Mouse (Mus musculus) gastrocnemius, postnatal 36 days (tissue): Measurements from ENCODE around the gene Wdr6. TPM values are rescaled to one million over a fixed set of nuclear protein-coding genes. Genes with fewer than 3 reads are reported as not detected.
"Not testable (repeated sequence)": the region's sequence is repeated elsewhere in the genome, so short reads cannot be mapped to it uniquely, and the experiment has no call there.

Source experiments
- DNase-seq, 2 experiments: peaks; one replicate each; pipeline ENCODE4 v3.0.0; 2022
- intact Hi-C: fragments of 180-260 bp; cut with DNase I; formaldehyde crosslinking; loops from one replicate; pipeline ENCODE4 v1.15.1; 2025
- long read RNA-seq, 2 experiments: library from polyadenylated mRNA; stranded (forward); transcript quantifications; one replicate each; pipeline ENCODE4 v2.0.0; 2021
- total RNA-seq, 2 experiments: library from RNA; stranded (reverse); gene quantifications; 2 replicates each; pipeline ENCODE4 v1.2.3; 2021

Wdr6 gene
- 1 to 10 TPM; 4.6 to 5.6 TPM for total RNA-seq
- long read RNA-seq, experiment 1, partial matches to known transcripts, result 2 of 2 reads
- long read RNA-seq, experiment 1, other reads (novel, unspliced or antisense), result 0 of 2 reads
- long read RNA-seq, experiment 2, full-length matches to known transcripts, result 5 of 6 reads
- long read RNA-seq, experiment 2, partial matches to known transcripts, result 1 of 6 reads
- long read RNA-seq, experiment 2, other reads (novel, unspliced or antisense), result 0 of 6 reads

DNA sequence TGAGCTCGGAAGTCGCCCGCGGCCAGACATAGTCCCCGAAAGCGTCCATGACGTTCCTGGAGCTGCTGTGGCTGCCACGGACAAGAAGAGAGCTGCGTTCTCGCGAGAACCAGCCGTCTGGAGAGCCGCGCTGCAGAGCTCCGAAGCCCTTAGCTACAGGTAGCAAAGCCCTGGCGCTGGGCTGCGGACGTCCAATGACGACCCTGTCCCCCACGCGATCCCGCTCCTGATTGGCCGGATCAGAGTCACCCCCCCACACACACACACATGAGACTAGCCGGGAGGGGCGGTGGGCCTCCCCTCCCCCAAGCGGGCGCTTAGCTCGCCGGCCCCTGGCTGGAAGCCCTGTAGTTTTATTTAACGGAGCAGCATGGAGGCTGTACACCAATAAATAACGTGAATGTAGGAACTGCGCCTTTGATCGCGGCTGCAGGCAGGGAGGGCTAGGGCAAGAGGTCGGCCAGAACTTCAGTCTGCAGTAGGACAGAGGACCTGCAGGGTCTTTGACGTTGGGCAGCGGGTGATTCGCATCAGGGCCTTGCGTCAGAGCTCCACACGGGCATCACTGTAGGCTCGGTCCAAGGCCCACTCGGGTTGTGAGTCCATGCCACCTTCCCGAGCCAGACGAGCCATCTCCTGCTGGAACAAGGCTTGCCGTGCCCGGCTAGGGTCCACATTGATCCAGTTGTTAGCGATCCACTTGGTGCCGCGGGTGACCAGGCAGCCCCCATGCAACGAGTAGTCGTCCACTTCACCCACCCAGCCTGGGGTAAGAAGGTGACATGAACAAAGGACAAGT is at the start of gene Wdr6:
TSS of gene Wdr6 (minus strand) at position 195 of the 799 bp plus-strand sequence.
- intact Hi-C loops, result no loop called here
- peak; percentile 84 to 86 for DNase-seq

- DNase-seq, result no peak
- intact Hi-C loops, result no loop called here
These were observed 49.6 kb upstream of the Wdr6 start for GRCm38 (mm10) chr9:108628141-108628540.

- intact Hi-C loops, result no loop called here
- DNase-seq, result no peak
These were observed 48.0 kb upstream of the Wdr6 start for GRCm38 (mm10) chr9:108626498-108626897.

DNA sequence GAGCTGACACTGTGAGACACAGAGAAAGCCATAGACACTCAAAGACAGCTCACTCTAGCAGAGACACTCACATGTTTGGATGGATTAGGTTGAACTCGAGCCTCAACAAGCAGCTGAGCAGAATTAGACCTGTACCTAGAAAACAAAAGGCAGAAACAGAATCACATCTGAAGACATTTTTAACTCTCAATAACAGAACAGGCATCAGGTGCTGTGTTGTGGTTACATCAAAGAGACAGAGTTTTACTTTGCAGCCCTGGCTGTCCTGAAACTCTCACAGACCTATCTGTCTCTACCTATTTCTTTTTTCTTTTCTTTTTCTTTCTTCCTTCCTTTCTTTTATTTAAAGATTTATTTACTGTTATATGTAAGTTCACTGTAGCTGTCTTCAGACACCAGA is 38.8 kb upstream of the Wdr6 start:
- intact Hi-C loops, result no loop called here
- no peak for DNase-seq

DNA sequence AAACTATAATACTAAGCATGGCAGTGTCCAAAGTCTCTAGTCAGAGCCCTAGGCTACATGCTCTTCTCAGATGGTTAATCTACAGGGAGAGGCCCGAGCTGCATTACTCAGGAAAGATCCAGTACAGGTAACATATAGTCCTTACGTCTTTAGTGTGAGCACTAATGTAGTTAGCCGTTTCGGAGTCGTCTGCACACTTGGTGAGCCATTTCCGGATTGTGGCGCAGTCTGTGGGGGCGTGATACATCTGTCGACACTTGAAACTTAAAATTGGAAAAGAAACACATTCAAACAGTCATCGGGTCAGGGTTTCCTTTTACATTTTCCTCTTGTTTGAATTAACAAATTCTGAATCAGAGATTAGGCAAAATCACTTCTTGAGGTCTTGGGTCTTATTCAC is 32.9 kb upstream of the Wdr6 start:
- intact Hi-C loops, result no loop called here
- no peak for DNase-seq

- intact Hi-C loops, result no loop called here
- no peak for DNase-seq
These were observed 30.4 kb upstream of the Wdr6 start for GRCm38 (mm10) chr9:108608889-108609288.

DNA sequence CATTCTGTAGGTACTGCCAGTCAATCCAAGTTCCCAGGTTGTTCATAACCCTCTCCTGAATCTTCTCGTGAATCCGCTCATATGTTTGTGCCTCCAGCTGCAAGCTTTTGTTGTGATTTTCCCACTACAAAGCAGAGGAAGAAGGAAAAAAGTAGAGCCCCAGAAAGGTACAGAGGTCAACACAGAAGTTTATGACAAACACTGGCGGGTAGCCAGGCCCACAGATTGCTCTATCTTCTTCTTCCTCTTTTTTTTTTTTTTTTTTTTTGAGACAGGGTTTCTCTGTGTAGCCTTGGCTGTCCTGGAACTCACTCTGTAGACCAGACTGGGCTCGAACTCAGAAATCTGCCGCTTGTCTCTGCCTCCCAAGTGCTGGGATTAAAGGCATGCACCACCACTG is 29.4 kb upstream of the Wdr6 start:
- DNase-seq, intact Hi-C loops: not testable (repeated sequence)

- DNase-seq, result no peak
These were observed 23.4 kb upstream of the Wdr6 start for GRCm38 (mm10) chr9:108601986-108602385.

GRCm38 (mm10) chr9:108600011-108600410 is 21.5 kb upstream of the Wdr6 start:
- intact Hi-C loops, result no loop called here
- no peak for DNase-seq

More at GRCm38 (mm10) chr9:108601986-108602385, 23.4 kb upstream of the Wdr6 start:
- intact Hi-C loops, result no loop called here

- no peak for DNase-seq
- intact Hi-C loops, result loop anchor here (5.0 kb wide), 1 partner anchor 33 kb away; no protein-coding TSS in a partner anchor
These were observed 20.6 kb upstream of the Wdr6 start for GRCm38 (mm10) chr9:108599021-108599566.

DNA sequence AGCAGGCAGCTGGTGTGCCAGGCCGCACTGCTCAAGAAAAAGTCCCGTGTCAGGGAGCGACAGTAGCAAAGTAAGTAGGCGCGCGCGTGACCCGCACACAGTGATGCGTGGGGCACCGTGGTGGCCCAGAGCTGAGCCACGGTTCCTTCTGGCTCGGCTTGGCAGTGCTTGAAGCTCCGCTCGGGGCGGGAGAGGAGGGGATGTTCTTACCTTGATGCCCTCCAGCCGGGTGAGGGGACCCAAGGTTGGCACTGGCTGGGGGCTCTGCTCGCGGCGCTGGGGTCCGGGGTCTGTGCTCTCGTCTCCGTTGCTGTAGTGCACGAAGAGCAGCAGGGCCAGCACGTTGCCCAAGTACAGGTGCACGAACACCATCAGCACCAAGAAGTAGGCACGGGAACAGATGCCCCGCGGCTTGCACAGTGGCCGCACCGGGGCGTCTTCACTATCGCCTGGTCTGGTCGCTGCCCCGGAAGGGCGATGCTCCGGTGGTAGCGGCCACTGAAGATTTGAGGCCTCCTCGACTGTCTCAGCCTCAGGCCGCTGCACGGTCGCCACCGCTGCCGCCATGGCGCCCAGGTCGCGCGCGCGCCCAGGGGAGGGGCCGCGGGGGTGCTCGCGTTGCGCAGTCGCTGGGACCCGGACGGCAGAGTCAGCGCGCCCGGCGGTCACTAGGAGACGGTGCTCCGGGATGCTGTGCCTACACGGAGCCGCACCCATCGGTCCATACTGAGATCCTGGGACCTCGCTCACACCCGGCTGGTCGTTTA is 18.6 kb upstream of the Wdr6 start, which contains the start of gene P4htm:
TSS of gene P4htm (minus strand) at position 670 of the 767 bp plus-strand sequence.
- intact Hi-C loops, result loop anchor here (5.0 kb wide), 1 partner anchor 35 kb away; no protein-coding TSS in a partner anchor
- DNase-seq, result peak; percentile 47 to 57

- intact Hi-C loops, result no loop called here
- DNase-seq, result no peak
These were observed 15.8 kb upstream of the Wdr6 start for GRCm38 (mm10) chr9:108594354-108594753.

GRCm38 (mm10) chr9:108591462-108591861 is 12.9 kb upstream of the Wdr6 start:
- no peak for DNase-seq
- intact Hi-C loops, result no loop called here

GRCm38 (mm10) chr9:108589229-108589628 is 10.7 kb upstream of the Wdr6 start:
- intact Hi-C loops, result loop anchor here (5.0 kb wide), 1 partner anchor 48 kb away; no protein-coding TSS in a partner anchor

DNA sequence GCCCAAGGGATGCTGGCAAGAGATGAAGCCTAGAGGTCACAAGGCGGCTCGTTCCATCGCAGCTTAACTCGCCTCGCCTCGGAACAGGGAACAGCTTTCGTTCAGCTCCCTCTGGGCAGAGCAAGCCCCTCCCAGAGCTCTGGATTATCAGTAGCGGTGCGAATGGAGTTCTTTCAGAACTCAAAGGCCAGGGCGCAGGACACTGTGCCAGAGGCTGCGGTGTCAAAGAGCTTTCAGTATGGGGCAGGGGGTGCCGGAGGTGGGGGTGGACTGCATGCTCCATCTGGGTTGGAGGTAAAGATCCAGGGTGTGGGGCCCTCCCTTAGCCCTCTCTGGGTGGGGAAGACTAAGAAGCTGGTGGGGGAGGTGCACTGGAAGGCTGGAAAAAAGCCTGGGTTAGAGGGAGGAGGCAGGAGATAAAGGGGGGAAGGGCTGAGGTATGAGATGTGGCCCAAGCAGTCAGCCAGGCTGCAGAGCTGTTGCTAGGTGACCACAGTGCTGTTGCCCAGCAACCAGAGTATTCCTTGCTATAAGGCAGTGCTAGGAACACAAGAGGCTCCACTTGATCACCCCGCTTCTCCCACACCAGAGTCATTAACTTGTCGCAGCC is 9.1 kb upstream of the Wdr6 start:
- intact Hi-C loops, result loop anchor here (5.0 kb wide), 1 partner anchor 50 kb away; no protein-coding TSS in a partner anchor
- peak in 1 of 2 experiments; percentile 42 for DNase-seq

More at GRCm38 (mm10) chr9:108589229-108589628, 10.7 kb upstream of the Wdr6 start:
- no peak for DNase-seq

DNA sequence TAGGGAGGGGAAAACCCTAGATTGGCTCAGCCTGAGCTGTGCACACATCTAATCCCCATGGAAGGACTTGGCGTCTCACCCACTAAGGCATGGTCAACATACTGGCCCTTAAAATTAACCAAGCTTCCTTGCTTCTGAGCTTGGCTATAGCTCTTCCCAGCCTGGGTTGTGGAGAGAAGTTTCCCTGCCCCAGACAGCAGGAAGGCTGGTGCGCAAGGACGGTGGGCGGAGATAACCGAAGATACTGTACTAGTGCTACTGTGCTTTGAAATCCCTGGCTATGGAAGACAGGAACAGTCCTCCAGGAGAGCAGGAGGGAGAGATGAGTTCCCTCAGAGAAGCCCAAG is 778 bp upstream of the Wdr6 start:
- intact Hi-C loops, result no loop called here
- DNase-seq, result no peak

GRCm38 (mm10) chr9:108577934-108578544 is 500 bp downstream of the Wdr6 start:
- DNase-seq, result peak in 1 of 2 experiments; percentile 38
- intact Hi-C loops, result no loop called here

DNA sequence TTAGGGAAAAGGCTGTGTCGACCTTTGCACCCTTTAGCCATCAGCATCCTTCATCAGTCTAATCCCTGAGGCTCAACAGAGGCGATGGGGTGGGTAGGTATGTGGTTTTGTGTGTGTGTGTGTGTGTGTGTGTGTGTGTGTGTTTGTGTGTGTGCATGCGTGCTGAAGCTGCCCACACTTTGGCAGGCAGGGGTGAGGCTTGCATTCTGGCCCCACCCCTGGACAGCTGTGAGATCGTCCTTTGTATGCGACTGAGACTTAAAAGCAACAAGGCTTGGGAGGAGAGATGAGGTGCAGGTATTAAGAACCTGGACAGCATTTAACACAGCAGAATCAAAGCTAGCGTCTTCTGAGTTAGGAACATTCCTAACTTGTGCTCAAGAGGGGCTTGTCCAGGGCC is 1.5 kb downstream of the Wdr6 start:
- intact Hi-C loops, result no loop called here

More for the DNA sequence above, 1.5 kb downstream of the Wdr6 start:
- no peak for DNase-seq
